Mouse (Mus musculus) layer of hippocampus, postnatal 10 days (tissue): ENCODE results near the gene Nrtn. TPM values are rescaled to one million over a fixed set of nuclear protein-coding genes. Genes with fewer than 3 reads are reported as not detected.

ENCODE experiments used
- DNase-seq, 2 experiments: peaks; one replicate each; pipeline ENCODE4 v3.0.0; 2021; ENCODE audit warnings: low spot score in 2 of 2
- total RNA-seq, 2 experiments: library from RNA; stranded (reverse); gene quantifications; 2 replicates each; pipeline ENCODE4 v1.2.3; 2021

Gene Nrtn
- total RNA-seq, 2 experiments from 2014 or later, result 1.6 to 2.3 TPM

- no peak for DNase-seq
These were observed 33.7 kb downstream of the Nrtn start for GRCm38 (mm10) chr17:56723419-56724161.

GRCm38 (mm10) chr17:56722441-56722840 lies 34.9 kb downstream of the Nrtn start:
- DNase-seq, result no peak

GRCm38 (mm10) chr17:56717363-56718058 lies 39.8 kb downstream of the Nrtn start, which contains the start of the genes Ndufa11 and Vmac:
TSS of gene Ndufa11 (plus strand) at chr17:56717767.
TSS of gene Vmac (minus strand) at chr17:56718022.
- peak; percentile 93 to 94 for DNase-seq

- peak; percentile 95 for DNase-seq
These were observed 40.5 kb downstream of the Nrtn start for GRCm38 (mm10) chr17:56716655-56717362.

GRCm38 (mm10) chr17:56715914-56716654 lies 41.2 kb downstream of the Nrtn start:
- no peak for DNase-seq

- no peak for DNase-seq
These were observed 42.0 kb downstream of the Nrtn start for GRCm38 (mm10) chr17:56715360-56715759.

- DNase-seq, result no peak
These were observed 47.6 kb downstream of the Nrtn start for GRCm38 (mm10) chr17:56709708-56710107.

- DNase-seq, result no peak
These were observed 48.6 kb downstream of the Nrtn start for GRCm38 (mm10) chr17:56708692-56709091.

GRCm38 (mm10) chr17:56706515-56706914 lies 50.8 kb downstream of the Nrtn start:
- DNase-seq, result no peak

- DNase-seq, result no peak
These were observed 54.3 kb downstream of the Nrtn start for GRCm38 (mm10) chr17:56703038-56703437.

Other genes starting within 250 kb of the Nrtn start
- gene Znrf4, start 245.1 kb downstream of the Nrtn start, total RNA-seq, result not detected
- gene Gm20219, start 203.1 kb downstream of the Nrtn start, total RNA-seq, result 1 to 10 TPM; 1.5 to 1.7 TPM
- gene Safb2, start 172.9 kb downstream of the Nrtn start, total RNA-seq, result 100 to 1,000 TPM; 122 to 141 TPM
- gene Safb, start 172.7 kb downstream of the Nrtn start, total RNA-seq, result 100 to 1,000 TPM; 147 to 185 TPM
- 100 to 1,000 TPM; 137 to 175 TPM for gene 2410015M20Rik, start 147.8 kb downstream of the Nrtn start, total RNA-seq
- 100 to 1,000 TPM; 454 to 456 TPM for gene Rpl36, start 144.1 kb downstream of the Nrtn start, total RNA-seq
- 10 to 100 TPM; 63.8 to 71.7 TPM for gene Lonp1, start 130.6 kb downstream of the Nrtn start, total RNA-seq
- gene Catsperd, start 129.4 kb downstream of the Nrtn start, total RNA-seq, result 1 to 10 TPM in 1 of 2 experiments, under 1 TPM in 1; 0.87 to 1.3 TPM
- 10 to 100 TPM; 84.9 to 91.7 TPM for gene Ranbp3, start 84.2 kb downstream of the Nrtn start, total RNA-seq
- gene Ndufa11, start 39.8 kb downstream of the Nrtn start, total RNA-seq, result 100 to 1,000 TPM; 262 to 265 TPM
- 10 to 100 TPM in 1 of 2 experiments, 1 to 10 TPM in 1; 9.7 to 12.5 TPM for gene Vmac, start 39.5 kb downstream of the Nrtn start, total RNA-seq
- 10 to 100 TPM; 66.7 to 72.0 TPM for gene Dus3l, start 7.2 kb upstream of the Nrtn start, total RNA-seq
- under 1 TPM; 0.27 to 0.71 TPM for gene Prr22, start 12.7 kb upstream of the Nrtn start, total RNA-seq
- 1 to 10 TPM; 4.1 to 4.4 TPM for gene Rfx2, start 73.5 kb upstream of the Nrtn start, total RNA-seq
- not detected for gene Acsbg2, start 116.9 kb upstream of the Nrtn start, total RNA-seq
- under 1 TPM; 0.11 to 0.39 TPM for gene 1700061G19Rik, start 117.9 kb upstream of the Nrtn start, total RNA-seq
- gene Mllt1, start 177.9 kb upstream of the Nrtn start, total RNA-seq, result 10 to 100 TPM; 68.7 to 72.0 TPM
- gene Acer1, start 224.6 kb upstream of the Nrtn start, total RNA-seq, result not detected
- 10 to 100 TPM; 55.7 to 56.0 TPM for gene Clpp, start 232.8 kb upstream of the Nrtn start, total RNA-seq
- 10 to 100 TPM; 27.8 to 34.0 TPM for gene Alkbh7, start 239.8 kb upstream of the Nrtn start, total RNA-seq
- gene Pspn, start 242.5 kb upstream of the Nrtn start, total RNA-seq, result not detected